Mouse (Mus musculus) fibroblast of lung, adult 2 months (primary cell): ENCODE results near the gene Vmn1r25.
"Not testable (repeated sequence)": the region's sequence is repeated elsewhere in the genome, so short reads cannot be mapped to it uniquely, and the experiment has no call there.

Source experiments
- DNase-seq: peaks from one replicate; pipeline ENCODE4 v3.0.0-alpha.2; 2011; ENCODE audit warnings: low read depth

Vmn1r25 gene

DNA sequence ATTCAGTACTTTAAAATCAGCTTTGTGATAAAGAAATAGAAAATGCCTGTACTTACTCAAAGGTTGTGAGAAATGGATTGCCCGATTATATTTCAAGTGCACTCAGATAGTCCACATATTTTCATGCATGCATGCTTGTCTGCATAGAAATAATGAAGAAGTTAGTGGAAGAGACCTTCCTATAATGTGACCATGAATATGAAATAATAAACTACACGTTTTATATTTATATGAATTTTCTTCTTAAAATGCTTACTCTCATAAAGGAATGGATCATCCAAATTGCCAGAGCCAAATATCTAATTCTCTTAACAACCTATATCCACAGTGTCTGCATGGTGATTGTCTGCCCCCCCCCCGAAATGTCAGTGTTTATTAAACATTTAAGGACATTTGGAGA, at the start of gene Vmn1r25:
Gene Vmn1r25, minus strand, starts transcription at position 101 of the 400 bp plus-strand sequence.
- no peak for DNase-seq

DNA sequence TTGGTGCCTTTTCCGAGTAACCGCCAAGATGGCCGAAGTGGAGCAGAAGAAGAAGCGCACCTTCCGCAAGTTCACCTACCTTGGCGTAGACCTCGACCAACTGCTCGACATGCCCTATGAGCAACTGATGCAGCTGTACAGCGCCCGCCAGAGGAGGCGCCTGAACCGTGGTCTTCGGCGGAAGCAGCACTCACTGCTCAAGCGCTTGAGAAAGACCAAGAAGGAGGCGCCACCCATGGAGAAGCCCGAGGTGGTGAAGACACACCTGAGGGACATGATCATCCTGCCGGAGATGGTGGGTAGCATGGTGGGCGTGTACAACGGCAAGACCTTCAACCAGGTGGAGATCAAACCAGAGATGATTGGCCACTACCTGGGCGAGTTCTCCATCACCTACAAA, 36.9 kb upstream of the Vmn1r25 start:
- not testable (repeated sequence) for DNase-seq

DNA sequence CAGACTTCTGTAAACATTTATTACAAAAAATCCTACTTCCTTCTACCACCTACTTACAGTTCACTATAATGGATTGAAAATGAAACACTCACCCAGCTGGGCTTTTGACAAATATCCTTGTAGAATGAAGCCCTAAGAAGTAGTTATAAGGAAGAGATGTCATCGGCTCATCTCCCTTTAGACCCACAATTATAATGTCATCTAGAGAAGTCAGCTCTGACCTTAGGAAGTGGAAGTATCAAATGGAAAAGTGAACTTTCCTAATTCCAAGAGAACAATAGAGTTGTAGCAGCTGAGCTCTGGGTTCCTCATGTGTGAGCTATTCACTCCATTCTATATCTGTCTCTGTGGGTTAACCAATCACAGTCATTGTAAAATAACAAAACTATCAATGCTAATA, 34.4 kb upstream of the Vmn1r25 start, which contains the start of gene Vmn1r26:
Gene Vmn1r26, minus strand, starts transcription at position 101 of the 400 bp plus-strand sequence.
- no peak for DNase-seq

DNA sequence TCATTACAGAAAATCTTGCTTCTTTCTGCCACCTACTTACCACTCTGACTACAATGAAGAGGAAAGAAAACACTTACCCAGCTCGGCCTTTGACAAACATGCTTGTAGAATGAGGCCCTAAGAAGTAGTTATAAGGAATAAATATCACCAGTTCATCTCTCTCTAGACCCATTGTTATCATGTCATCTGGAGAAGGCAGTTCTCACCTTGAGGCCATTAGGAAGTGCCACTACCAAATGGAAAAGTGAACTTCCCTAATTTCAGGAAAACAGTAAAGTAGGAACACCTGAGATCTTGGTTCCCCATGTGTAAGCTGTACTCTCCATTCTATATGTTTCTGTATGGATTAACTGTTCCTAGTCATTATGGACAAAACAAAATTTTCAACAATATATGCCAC, 19.2 kb downstream of the Vmn1r25 start, which contains the start of gene Vmn1r24:
Gene Vmn1r24, minus strand, starts transcription at position 101 of the 400 bp plus-strand sequence.
- not testable (repeated sequence) for DNase-seq
